Mouse (Mus musculus) testis, postnatal 10 days (tissue): ENCODE results near the gene Cntnap5c.
"Not testable (repeated sequence)": the region's sequence is repeated elsewhere in the genome, so short reads cannot be mapped to it uniquely, and the experiment has no call there.

Experiments
- DNase-seq: peaks from one replicate; pipeline ENCODE4 v3.0.0; 2021; ENCODE audit warnings: low spot score

The Cntnap5c gene

DNA sequence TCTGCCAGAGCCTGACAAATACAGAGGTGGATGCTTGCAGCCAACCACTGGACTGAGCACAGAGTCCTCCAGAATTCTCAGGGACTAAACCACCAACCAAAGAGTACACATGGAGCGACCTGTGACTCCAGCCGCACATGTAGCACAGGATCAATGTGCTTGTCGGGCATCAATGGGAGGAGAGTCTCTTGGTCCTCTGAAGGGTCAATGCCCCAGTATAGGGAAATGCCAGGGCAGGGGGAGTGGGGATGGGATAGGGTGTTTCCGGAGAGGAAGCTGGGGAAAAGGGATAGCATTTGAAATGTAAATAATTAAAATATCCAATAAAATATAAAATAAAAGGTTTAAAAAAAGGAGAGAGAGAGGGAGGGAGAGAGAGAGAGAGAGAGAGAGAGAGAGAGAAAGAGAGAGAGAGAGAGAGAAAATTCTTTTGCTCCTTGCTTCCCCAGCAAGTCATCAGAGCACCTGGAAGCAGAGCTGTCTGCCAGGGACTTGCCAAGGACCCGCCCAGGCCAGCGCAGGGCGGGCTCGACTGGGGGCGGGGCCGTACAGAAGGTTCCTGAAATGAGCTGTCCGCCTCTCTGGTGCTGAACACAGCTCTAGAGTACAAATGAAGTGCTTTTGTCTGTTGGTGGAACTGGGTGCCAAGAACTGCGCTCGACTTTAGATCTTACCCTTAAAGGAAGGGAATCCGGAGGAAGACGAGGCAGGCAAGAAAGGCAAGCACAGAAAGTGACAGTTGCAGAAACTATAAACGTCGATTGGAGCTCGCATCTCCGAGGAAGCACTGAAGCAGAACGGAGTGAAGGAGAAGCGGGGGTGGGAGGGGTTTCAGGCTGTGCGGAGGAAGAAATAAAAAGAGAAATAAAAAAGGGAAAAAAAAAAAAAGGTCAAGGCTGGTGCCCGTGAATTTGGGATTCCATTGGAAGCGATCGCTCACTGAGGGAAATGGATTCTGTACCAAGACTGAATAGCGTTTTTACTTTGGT, at the start of gene Cntnap5c:
Cntnap5c (plus strand) TSS at position 949 of the 989 bp plus-strand sequence.
- peak; percentile 77 for DNase-seq

DNA sequence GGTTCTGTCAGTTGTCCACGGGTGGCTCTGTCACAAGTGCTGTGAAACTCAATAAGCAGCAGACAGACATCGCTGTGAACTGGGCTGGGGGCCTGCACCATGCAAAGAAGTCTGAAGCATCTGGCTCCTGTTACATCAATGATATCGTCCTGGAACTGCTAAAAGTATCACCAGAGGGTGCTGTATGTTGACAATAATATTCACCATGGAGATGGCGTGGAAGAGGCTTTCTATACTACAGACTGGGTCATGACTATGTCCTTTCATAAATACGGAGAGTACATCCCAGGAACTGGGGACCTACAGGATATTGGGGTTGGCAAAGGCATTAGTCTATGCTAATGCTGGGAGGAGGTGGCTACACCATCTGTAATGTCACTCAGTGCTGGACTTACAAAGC, 27.3 kb upstream of the Cntnap5c start, which contains the start of gene Gm21834:
Gm21834 (minus strand) TSS at position 101 of the 400 bp plus-strand sequence.
- no peak for DNase-seq

DNA sequence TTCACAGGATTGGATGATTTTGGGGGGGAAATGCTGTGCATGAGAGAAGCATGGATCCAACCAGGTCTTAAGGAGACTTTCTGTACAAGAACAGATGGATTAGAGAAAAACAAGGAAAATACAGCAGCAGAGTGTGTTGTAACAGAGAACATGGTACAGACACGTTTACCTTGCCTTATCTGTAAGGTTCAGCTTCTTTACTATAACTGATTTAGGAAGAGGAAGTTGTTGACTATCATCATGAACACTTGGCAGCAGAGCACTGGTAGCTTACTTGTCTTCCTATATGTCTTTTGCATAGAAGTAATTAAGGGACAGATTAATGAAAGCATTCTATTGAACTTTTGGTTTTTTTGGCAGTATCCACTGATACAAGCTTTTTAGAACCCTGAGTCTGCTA, 11.3 kb upstream of the Cntnap5c start:
- DNase-seq = no peak

DNA sequence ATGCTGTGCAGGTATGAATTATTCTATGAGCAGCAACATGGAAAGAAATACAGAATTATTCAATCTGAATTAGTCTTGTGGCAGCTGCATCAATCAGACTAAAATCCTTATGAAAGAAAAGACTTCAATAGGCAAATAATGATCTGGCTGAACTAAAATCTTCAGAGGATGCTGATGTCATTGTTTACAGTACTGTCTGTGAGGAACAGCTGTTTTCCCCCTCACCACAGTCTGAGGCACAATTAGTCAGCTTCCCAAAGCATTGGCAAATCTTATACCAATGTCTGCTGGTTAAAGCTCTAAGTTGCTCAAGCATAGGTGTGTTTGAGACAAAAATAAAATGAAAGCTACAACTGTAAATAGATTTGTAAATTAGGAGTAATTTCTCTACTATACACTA, 2.1 kb upstream of the Cntnap5c start:
- DNase-seq = no peak

DNA sequence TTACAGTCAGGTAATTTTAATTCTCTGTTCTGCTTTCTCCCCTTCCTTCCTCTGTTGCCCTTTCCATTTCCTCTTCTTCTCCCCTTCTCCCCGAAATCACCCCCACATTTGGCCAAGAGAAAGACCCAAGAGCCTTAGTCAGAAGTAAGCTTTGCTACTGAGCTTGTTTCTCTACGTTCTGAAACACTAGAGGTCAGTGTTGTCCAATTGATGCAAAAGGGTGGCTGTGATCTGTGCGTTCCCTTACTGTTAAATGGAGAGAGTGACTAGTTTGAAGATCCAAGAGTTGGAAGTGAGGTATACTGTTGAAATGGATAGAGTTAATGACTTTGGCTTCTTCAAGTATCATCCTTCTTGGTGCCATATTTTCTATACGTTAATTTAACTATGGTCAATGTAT, 1.5 kb downstream of the Cntnap5c start:
- no peak for DNase-seq

DNA sequence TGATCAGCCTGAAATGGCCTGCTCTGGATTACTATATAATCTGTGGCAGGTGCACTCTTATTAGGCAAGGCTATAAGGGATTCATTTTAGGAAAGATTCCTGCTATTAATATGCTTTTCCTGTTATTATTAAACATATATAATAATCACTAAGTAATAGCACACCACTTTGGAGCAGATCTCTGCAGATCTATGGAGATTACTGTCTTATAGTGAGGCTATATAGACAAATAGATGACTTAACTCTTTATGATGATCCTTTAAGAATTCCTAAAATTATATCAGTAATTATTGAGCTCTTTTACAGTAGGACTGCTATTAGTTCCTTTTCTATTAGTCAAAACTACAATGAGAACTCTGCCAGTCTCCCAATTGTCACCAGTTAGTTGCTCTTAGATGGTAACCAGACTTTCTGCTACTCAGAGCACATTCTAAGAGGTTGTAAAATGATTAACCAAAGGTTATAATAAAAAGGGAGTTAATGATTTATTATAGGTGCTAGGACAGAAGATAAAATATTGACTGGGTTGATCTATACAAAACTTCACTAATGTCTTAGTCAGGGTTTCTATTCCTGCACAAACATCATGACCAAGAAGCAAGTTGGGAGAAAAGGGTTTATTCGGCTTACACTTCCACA, 18.9 kb downstream of the Cntnap5c start:
- DNase-seq = no peak

DNA sequence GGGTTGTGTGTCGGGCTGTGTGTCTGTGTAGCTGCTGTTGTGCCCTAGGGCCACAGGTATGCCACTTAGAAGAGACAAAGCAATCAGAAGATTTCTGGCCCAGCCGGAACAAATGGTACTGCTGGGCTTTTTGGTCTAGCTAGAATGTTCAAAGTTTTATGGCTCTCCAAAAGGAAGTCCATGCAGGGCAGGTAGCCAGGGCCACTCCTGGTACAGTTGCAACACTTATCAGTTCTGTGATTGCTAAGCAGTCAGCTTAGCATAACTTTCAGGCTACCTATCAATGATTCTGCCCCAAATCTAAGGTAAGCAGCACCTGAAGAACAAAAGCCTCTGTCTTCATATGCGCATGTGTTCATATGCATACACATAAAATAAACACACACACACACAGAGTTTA, 26.0 kb downstream of the Cntnap5c start:
- no peak for DNase-seq

DNA sequence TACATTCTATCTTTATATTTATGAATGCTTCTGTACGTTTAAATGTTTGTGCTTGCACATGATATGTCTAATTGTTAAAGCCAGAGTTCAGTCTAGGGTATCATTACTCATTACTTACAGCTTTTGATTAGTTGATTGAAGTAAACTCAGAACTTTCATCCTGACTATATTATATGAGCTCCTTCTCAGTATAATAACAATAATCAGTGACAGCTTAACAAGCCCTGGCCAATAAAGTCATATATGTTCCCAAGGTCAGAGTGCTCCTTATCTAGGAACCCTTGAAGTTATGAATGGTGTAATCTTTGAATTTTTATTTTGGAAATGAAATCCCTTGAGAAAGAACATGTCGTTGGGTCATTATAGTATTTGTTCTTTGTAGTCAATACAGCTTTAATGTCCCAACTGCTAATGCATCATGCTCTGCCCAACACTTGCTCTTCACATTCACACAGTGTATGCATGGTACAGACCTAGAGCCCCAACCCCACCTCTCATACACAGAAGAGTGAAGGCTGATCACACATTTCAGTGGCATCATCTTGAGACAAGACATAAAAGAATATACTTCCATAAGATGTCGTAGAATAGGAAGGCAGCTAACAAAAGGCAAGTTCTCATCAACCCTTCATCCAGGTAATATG, 27.4 kb downstream of the Cntnap5c start:
- DNase-seq = no peak

DNA sequence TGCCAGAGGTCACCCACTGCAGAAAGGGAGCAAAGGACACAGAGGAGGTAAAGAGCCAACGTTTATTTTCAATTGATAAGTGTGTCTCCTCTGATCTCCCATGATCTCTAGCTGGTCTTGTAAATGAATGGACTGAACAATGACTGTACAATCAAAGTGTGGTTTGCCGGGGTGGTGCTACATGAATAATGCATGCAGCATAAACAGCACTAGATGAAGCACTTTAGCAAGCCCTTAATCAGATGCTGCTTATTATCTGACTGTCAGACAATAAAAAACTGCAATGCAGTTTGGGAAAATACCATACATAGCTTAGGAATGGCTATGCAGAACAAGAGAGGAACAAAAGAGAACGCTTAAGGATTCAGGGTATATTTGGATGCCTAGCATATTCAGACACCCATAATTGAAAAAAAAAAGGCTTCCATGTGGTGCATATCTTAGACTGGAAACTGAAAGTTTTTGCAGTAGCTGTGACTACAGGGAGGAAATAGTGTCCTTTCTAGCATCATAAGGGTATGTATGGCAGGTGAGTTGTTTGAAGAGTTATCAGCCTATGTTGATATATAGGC, 30.1 kb downstream of the Cntnap5c start:
- no peak for DNase-seq

DNA sequence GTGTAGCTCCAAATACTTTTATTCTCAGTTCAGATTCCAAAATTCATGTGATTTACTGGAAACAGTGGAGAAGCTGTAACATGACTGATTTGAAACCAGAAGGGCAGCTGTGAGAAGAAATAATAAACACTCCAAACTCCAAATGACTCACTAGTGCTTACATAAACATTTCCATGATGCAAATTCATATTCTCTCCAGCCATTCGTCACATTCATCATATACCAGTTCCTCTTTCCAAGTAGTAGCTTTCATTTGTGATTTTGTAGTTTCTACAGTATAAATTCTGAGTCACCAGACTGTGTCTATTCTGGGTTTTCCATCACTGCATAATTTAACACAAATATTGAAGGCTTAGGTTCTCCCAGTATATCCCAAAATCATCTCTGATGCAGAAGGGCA, 31.8 kb downstream of the Cntnap5c start:
- DNase-seq = no peak

DNA sequence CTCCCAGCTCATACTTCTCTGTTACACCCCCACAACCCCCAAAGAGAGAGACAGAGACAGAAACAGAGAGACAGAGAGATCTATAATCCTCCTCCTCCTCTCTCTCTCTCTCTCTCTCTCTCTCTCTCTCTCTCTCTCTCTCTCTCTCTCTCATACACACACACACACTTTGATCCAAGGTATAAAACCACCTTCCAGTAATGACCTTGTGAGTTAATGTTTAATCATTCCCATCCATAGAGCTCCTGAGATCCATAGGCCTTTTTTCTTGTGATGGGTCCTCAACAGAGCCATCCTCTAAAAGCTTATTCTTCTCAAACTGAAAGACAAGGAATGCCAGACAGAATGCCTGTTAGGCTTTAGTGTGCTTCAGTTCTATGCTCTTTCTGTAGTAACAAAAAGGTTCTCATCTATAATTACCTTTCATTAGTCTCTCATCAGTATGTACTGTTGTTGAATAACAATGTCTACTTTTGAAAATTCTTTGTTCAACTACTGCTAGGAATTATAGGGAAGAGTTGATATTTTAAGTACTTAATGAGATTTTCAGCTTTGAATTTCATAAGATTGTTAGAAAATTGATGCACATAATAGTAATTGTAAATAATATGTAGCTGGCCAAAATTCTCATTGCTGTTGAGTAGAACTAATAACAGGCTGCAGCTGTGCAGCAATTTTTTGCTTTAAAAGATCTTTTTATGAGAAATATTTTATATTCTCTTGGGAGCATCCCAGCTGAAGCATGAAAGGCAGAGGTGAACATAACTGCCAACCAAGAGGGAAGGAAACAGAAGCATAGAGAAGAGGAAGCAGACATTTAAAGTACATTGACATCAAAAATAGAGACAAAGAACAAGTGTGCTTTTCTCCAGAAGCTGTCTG, 68.0 kb downstream of the Cntnap5c start:
- no peak for DNase-seq

DNA sequence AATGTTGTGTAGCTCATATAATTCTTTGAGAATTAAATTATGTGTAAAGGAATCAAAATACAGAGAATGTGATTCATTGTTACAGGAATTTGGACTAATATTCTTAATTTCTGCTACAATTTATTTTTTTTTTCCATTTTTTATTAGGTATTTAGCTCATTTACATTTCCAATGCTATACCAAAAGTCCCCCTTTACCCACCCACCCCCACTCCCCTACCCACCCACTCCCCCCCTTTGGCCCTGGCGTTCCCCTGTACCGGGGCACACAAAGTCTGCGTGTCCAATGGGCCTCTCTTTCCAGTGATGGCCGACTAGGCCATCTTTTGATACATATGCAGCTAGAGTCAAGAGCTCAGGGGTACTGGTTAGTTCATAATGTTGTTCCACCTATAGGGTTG, 86.4 kb downstream of the Cntnap5c start:
- DNase-seq = not testable (repeated sequence)

DNA sequence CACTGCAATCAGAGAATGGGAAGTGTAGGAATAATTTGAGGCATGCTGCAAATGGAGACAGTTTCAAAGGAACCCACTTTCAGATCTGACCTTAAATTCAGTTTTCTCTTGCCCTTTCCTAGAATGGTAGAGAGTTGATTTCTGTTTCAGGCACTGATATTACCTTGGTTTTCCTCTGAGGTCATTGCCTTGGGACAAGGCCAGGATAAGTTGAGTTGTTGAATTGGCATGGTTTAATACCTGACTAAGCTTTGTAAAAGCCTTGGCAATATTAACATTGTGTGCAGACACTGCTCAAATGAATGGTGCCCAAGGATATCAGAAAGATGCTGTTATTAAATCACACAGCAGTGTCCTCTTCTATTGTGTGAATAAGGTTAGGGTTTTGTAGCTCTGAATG, 96.6 kb downstream of the Cntnap5c start:
- no peak for DNase-seq

DNA sequence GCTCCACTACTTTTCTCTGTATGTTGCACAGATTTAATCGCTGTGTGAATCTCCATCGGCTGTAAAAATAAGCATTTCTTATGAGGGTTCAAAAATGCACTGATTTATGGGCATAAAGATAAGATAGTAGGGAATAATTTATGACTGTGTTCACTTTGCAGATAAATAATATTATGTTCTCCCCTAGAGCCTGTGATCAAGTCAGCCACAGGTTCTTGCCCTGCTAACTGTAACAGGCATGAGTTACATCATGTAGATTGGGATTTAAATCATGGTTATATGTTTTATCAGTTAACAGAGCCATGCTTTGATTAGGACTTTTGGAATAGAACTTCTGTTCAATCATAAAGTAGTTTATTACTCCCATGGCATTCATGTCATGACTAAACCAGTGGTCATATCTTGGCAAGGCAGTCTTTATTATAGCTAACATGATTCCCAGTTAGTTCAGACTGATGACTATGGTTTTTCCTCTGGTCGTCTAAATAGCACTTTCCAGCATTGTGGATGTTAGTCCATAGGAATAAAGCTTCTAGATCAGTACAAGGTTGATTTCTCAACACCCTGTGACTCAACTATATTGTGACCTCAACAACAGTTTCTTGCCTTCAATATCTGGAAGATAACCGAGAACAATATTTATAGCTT, 118.5 kb downstream of the Cntnap5c start:
- DNase-seq = no peak

DNA sequence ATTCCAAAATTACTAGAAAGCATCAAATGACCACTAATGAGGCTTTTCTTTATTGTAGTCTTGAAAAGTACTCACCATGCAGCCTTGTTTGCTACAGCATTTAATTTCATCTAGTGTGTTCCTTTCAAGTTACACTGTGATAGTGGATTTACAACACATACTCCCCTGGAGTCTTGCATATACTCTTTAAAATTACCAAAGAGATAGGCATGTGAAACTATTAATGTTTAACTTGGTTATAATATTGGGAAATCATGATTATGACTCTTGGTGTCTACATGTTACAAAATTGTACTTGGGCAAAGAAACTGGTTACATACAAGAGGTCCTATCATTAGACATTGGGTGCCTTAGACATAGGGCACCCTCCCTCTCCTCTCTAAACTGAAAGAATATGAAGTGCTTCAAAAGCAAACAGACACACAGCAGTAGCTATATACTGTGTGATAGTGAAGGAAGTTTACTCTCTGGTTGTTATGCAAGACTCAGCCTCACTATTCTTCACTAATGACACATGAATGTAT, 142.5 kb downstream of the Cntnap5c start:
- no peak for DNase-seq

DNA sequence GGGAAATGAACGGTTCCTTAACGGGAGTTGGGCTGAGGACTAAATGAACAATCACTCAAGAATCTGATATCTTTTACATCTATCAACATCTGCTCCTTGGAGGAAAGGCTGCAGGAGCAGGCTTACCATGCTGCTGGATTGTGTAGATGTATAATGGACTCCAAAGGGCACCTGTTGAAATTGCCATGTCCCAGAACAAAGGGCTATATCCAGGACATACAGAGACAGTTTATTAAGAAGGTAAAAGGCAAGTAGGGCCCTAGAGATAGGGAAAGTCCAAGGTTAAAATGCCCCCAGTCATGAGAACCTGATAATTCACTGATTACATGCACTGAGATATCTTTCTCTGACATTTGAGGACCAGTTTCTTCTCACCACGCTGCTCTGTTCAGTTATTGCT, 214.9 kb downstream of the Cntnap5c start:
- no peak for DNase-seq

DNA sequence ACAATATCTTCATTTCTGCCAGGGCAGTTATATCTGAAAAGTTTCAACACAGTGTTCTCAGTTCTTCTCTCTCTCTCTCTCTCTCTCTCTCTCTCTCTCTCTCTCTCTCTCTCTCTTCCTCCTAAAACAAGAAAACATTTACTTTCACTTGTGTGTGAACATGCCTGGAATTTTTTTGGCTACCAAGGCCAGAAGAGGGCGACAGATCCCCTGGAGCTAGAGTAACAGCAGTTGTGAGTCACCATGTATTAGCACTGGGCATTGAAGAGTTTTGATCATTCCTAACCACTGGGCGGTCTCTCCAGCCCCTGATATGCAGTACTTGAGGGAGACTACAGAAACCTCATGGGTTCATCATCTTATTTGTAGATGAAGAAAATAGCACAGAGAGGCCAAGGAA, 219.1 kb downstream of the Cntnap5c start:
- DNase-seq = peak; percentile 34

DNA sequence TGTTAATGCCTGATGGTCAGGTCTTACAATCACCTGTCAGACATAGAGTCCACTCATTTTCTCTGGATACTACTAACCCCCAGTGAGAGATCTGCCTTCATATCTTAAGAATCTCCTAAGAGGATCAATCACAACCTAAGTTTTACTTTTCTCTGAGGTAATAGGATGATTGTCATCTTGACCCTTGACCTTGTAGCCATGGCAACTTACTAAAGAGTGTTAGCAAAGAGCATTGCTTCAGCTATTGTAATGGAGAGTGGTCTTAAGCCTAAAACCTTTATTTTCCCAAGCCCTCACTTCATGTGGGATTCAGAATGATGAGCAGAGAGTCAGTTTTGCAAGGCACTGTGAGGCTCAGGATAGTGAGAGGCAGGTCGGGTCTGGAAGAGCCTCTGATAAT, 227.1 kb downstream of the Cntnap5c start:
- no peak for DNase-seq

DNA sequence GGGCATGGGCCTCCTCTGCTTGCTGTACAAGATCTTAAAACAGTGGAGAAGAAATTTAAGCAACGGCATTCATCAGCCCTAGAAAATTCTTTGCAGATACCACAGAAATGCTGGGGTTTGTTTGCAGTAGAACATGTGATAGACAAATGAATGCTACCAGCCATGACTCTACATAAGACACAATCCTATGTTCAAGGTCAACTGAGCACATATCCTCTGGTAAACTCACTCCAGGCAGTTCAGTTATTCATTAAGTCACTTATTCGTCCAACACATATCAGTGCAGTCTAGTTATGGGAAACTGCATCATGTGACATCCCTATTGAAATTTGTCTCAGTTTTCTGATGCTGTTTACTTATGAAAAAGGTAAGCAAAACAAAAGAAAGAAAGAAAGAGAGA, 229.7 kb downstream of the Cntnap5c start:
- DNase-seq = no peak

DNA sequence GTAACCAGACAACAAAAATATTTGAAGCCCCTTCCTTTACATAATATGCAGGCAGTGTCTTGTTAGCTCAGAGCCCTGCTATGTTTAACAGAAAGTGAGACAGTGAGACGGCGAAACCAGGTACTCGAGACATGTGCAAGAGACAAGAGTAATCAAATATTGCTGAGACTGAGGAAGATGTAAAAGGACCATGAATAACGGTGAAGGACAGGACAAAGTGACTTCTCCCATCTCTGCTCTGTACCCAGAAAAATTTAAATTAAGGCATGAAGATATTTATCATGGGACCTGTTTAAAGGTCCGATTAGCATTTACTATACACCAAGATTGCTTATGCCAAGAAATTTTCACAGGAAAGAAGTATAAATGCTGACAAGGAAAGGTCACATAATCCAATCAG, 233.5 kb downstream of the Cntnap5c start:
- no peak for DNase-seq

DNA sequence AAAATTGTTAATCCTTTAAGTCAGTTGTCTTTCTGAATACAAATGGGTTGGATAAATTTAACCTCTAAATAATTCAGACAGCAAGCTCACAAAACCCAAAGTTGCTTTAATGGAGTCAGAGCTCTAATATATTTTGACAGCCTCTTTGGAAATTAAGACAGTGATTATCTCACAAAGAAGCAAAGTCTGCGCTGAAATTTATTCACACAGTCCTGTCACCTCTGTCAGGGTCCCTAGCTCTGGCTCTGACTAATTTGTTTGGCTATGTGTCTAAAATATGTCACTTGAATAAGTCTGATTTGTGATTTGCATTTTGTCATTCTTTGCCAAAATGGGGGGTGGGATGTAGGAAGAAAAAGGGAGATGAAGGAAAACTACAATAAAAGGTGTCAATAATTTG, 234.0 kb downstream of the Cntnap5c start:
- no peak for DNase-seq
